Mouse (Mus musculus) lung, adult 2 months (tissue): ENCODE measurements around the gene Fcrl1.
"Not testable (repeated sequence)": the region's sequence is repeated elsewhere in the genome, so short reads cannot be mapped to it uniquely, and the experiment has no call there.

Source experiments
- CTCF ChIP-seq: fragments of 200-500 bp; IDR thresholded peaks from 2 replicates; pipeline ENCODE4 v1.5.1; 2011; ENCODE audit warnings: mild to moderate bottlenecking, low read length, control low read depth; ENCODE audit not compliant: insufficient read depth
- POLR2A ChIP-seq: fragments of 200-500 bp; IDR thresholded peaks from 2 replicates; pipeline ENCODE4 v1.6.1; 2011; ENCODE audit warnings: low read depth, mild to moderate bottlenecking, control low read depth, low read length, borderline replicate concordance; ENCODE audit errors: extremely low read depth

GRCm38 (mm10) chr3:87379641-87380315, 3.6 kb downstream of the Fcrl1 start:
- TF ChIP-seq POLR2A, CTCF: not testable (repeated sequence)
